Mouse (Mus musculus): ENCODE data around the gene Rnf5. TPM values are rescaled to one million over a fixed set of nuclear protein-coding genes. Genes with fewer than 3 reads are reported as not detected.

The Rnf5 gene
- 104 and 105 TPM in 2 replicates for polyA plus RNA-seq (2014; fragmentation: Nextera tagmentation; extraction: Ambion mirVana)

- peaks cover 9% of the 10 kb centered on the region; the same call in 1 of the 2 replicates for H3K36me3 ChIP-seq (ENCODE audit: control insufficient read depth, insufficient read depth, low read length)
- no peaks in the 10 kb centered on the region for H3K9me3 ChIP-seq (ENCODE audit: control insufficient read depth, low read depth, low read length)
- peaks cover 27% of the 10 kb centered on the region for H3K4me1 ChIP-seq (ENCODE audit: control insufficient read depth, insufficient read depth, low read length)
- no peaks in the 10 kb centered on the region for H3K27me3 ChIP-seq (ENCODE audit: control insufficient read depth, insufficient read depth, low read length)
- H3K9ac ChIP-seq (replicated peaks; ENCODE audit: low read depth, low read length) = peak within 1 kb of the TSS; percentile 84
- peak within 1 kb of the TSS; percentile 95 for H3K4me2 ChIP-seq (replicated peaks; ENCODE audit: low read depth, low read length)
- ATAC-seq (ENCODE audit: insufficient number of reproducible peaks, insufficient read depth, low FRiP score, low read depth) = peak; percentile 94
- peak within 1 kb of the TSS; percentile 93 for H3K27ac ChIP-seq (ENCODE audit: low read length)
- H3K4me3 ChIP-seq (ENCODE audit: low read depth, low read length) = peak within 1 kb of the TSS; percentile 76
- under 1% methylated on average over 30 of the region's 30 CpGs for WGBS
Observed at GRCm38 (mm10) chr17:34603375-34604060, at the start of gene Rnf5. Gene Rnf5, minus strand, starts transcription at chr17:34603690.

- Histone ChIP-seq H3K9me3 (ENCODE audit: control insufficient read depth, low read depth, low read length) (no peaks in the 10 kb centered on the region), H3K4me3 (ENCODE audit: low read depth, low read length) (no peak overlapping the region), H3K4me1 (ENCODE audit: control insufficient read depth, insufficient read depth, low read length) (peaks cover 23% of the 10 kb centered on the region), H3K36me3 (ENCODE audit: control insufficient read depth, insufficient read depth, low read length) (peaks cover 45% of the 10 kb centered on the region), H3K9ac (replicated peaks; ENCODE audit: low read depth, low read length) (no peak overlapping the region), H3K4me2 (replicated peaks; ENCODE audit: low read depth, low read length) (no peak overlapping the region), H3K27ac (ENCODE audit: low read length) (no peak overlapping the region), H3K27me3 (ENCODE audit: control insufficient read depth, insufficient read depth, low read length) (no peaks in the 10 kb centered on the region)
- no peak for ATAC-seq (ENCODE audit: insufficient number of reproducible peaks, insufficient read depth, low FRiP score, low read depth)
- WGBS = 89% methylated on average over 8 of the region's 8 CpGs
Observed at GRCm38 (mm10) chr17:34652985-34653384, 49.5 kb upstream of the Rnf5 start.

GRCm38 (mm10) chr17:34652546-34652945, 49.1 kb upstream of the Rnf5 start:
- Histone ChIP-seq H3K27ac (ENCODE audit: low read length) (no peak overlapping the region), H3K27me3 (ENCODE audit: control insufficient read depth, insufficient read depth, low read length) (no peaks in the 10 kb centered on the region), H3K36me3 (ENCODE audit: control insufficient read depth, insufficient read depth, low read length) (peaks cover 45% of the 10 kb centered on the region), H3K9ac (replicated peaks; ENCODE audit: low read depth, low read length) (no peak overlapping the region), H3K4me1 (ENCODE audit: control insufficient read depth, insufficient read depth, low read length) (peaks cover 27% of the 10 kb centered on the region), H3K4me3 (ENCODE audit: low read depth, low read length) (no peak overlapping the region), H3K9me3 (ENCODE audit: control insufficient read depth, low read depth, low read length) (no peaks in the 10 kb centered on the region), H3K4me2 (replicated peaks; ENCODE audit: low read depth, low read length) (no peak overlapping the region)
- WGBS = 86% methylated on average over 10 of the region's 10 CpGs
- ATAC-seq (ENCODE audit: insufficient number of reproducible peaks, insufficient read depth, low FRiP score, low read depth) = no peak

GRCm38 (mm10) chr17:34651507-34652221, 48.2 kb upstream of the Rnf5 start:
- H3K27me3 ChIP-seq (ENCODE audit: control insufficient read depth, insufficient read depth, low read length) = no peaks in the 10 kb centered on the region
- no peaks in the 10 kb centered on the region for H3K9me3 ChIP-seq (ENCODE audit: control insufficient read depth, low read depth, low read length)
- H3K9ac ChIP-seq (replicated peaks; ENCODE audit: low read depth, low read length) = no peak overlapping the region
- H3K4me3 ChIP-seq (ENCODE audit: low read depth, low read length) = no peak overlapping the region
- peaks cover 27% of the 10 kb centered on the region for H3K4me1 ChIP-seq (ENCODE audit: control insufficient read depth, insufficient read depth, low read length)
- H3K4me2 ChIP-seq (replicated peaks; ENCODE audit: low read depth, low read length) = no peak overlapping the region
- no peak for ATAC-seq (ENCODE audit: insufficient number of reproducible peaks, insufficient read depth, low FRiP score, low read depth)
- peaks cover 45% of the 10 kb centered on the region for H3K36me3 ChIP-seq (ENCODE audit: control insufficient read depth, insufficient read depth, low read length)
- H3K27ac ChIP-seq (ENCODE audit: low read length) = no peak overlapping the region
- 51% methylated on average over 19 of the region's 19 CpGs for WGBS

- Histone ChIP-seq H3K9me3 (ENCODE audit: control insufficient read depth, low read depth, low read length) (no peaks in the 10 kb centered on the region), H3K9ac (replicated peaks; ENCODE audit: low read depth, low read length) (no peak overlapping the region), H3K27ac (ENCODE audit: low read length) (no peak overlapping the region), H3K4me2 (replicated peaks; ENCODE audit: low read depth, low read length) (no peak overlapping the region), H3K27me3 (ENCODE audit: control insufficient read depth, insufficient read depth, low read length) (no peaks in the 10 kb centered on the region), H3K4me3 (ENCODE audit: low read depth, low read length) (no peak overlapping the region), H3K4me1 (ENCODE audit: control insufficient read depth, insufficient read depth, low read length) (peaks cover 18% of the 10 kb centered on the region), H3K36me3 (ENCODE audit: control insufficient read depth, insufficient read depth, low read length) (peaks cover 45% of the 10 kb centered on the region)
- no peak for ATAC-seq (ENCODE audit: insufficient number of reproducible peaks, insufficient read depth, low FRiP score, low read depth)
- WGBS = 92% methylated on average over 14 of the region's 14 CpGs
Observed at GRCm38 (mm10) chr17:34650781-34651180, 47.3 kb upstream of the Rnf5 start.

- Histone ChIP-seq H3K36me3 (ENCODE audit: control insufficient read depth, insufficient read depth, low read length) (peaks cover 45% of the 10 kb centered on the region), H3K4me2 (replicated peaks; ENCODE audit: low read depth, low read length) (no peak overlapping the region), H3K4me1 (ENCODE audit: control insufficient read depth, insufficient read depth, low read length) (peaks cover 7% of the 10 kb centered on the region; the same call in 1 of the 2 replicates), H3K9ac (replicated peaks; ENCODE audit: low read depth, low read length) (no peak overlapping the region), H3K27ac (ENCODE audit: low read length) (no peak overlapping the region), H3K9me3 (ENCODE audit: control insufficient read depth, low read depth, low read length) (no peaks in the 10 kb centered on the region), H3K27me3 (ENCODE audit: control insufficient read depth, insufficient read depth, low read length) (no peaks in the 10 kb centered on the region), H3K4me3 (ENCODE audit: low read depth, low read length) (no peak overlapping the region)
- no peak for ATAC-seq (ENCODE audit: insufficient number of reproducible peaks, insufficient read depth, low FRiP score, low read depth)
- 90% methylated on average over 18 of the region's 18 CpGs for WGBS
Observed at GRCm38 (mm10) chr17:34649106-34649864, 45.8 kb upstream of the Rnf5 start.

- ATAC-seq (ENCODE audit: insufficient number of reproducible peaks, insufficient read depth, low FRiP score, low read depth) = no peak
- H3K9ac ChIP-seq (replicated peaks; ENCODE audit: low read depth, low read length) = peak overlapping the region; percentile 84; the same call in 1 of the 2 replicates
- no peaks in the 10 kb centered on the region for H3K27me3 ChIP-seq (ENCODE audit: control insufficient read depth, insufficient read depth, low read length)
- H3K36me3 ChIP-seq (ENCODE audit: control insufficient read depth, insufficient read depth, low read length) = peaks cover 37% of the 10 kb centered on the region
- no peaks in the 10 kb centered on the region for H3K9me3 ChIP-seq (ENCODE audit: control insufficient read depth, low read depth, low read length)
- peak overlapping the region; percentile 91; the same call in 1 of the 2 replicates for H3K4me3 ChIP-seq (ENCODE audit: low read depth, low read length)
- H3K27ac ChIP-seq (ENCODE audit: low read length) = no peak overlapping the region
- H3K4me1 ChIP-seq (ENCODE audit: control insufficient read depth, insufficient read depth, low read length) = peaks cover 6% of the 10 kb centered on the region; the same call in 1 of the 2 replicates
- 82% methylated on average over 16 of the region's 16 CpGs for WGBS
- peak overlapping the region; percentile 91 for H3K4me2 ChIP-seq (replicated peaks; ENCODE audit: low read depth, low read length)
Observed at GRCm38 (mm10) chr17:34648141-34648890, 44.8 kb upstream of the Rnf5 start.

All from stomach, embryonic 14.5 days (tissue).